Mouse (Mus musculus) erythroblast, embryonic 14.5 days (primary cell): ENCODE data around the gene D630039A03Rik.
"Not testable (repeated sequence)": the region's sequence is repeated elsewhere in the genome, so short reads cannot be mapped to it uniquely, and the experiment has no call there.

ENCODE experiments used
- GATA1 ChIP-seq: IDR thresholded peaks from 2 replicates; pipeline ENCODE4 v1.6.1; 2012; ENCODE audit warnings: low read length, inconsistent platforms, mixed read lengths
- TAL1 ChIP-seq: IDR thresholded peaks from 3 replicates; pipeline ENCODE4 v1.6.1; 2012; ENCODE audit warnings: low read length, inconsistent platforms, mixed read lengths

DNA sequence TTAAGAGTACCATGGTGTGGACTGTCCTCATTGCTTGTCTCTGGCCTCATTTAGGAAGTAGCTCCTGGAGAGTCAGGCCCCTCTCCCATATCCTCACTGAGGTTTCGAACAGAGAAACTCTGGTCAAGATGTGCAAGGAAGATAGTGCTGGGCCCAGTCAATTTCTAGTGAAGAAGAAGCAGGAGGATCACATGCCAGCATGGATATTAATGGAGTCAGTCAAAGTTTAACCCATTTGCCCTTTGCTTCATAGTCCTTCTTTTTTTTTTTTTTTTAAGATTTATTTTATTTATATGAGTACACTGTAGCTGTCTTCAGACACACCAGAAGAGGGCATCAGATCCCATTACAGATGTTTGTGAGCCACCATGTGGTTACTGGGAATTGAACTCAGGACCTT, 27.1 kb downstream of the D630039A03Rik start:
- not testable (repeated sequence) for TF ChIP-seq GATA1, TAL1
